Mouse (Mus musculus) MEL (cell line): ENCODE results near the gene Orc6.

Experiments
- CHD1 ChIP-seq: IDR thresholded peaks from 2 replicates; pipeline ENCODE4 v1.6.1; 2012; ENCODE audit warnings: low read depth, mild to moderate bottlenecking, inconsistent platforms, low read length, improper control_type of control experiment
- CTCF ChIP-seq, 3 experiments: IDR thresholded peaks in 2 of 3; conservative IDR thresholded peaks in 1 of 3; 2 replicates each; pipeline ENCODE4 v1.5.1; 2011 to 2012; ENCODE audit warnings: low read length in 3 of 3, low read depth in 2 of 3, mild to moderate bottlenecking in 2 of 3, improper control_type of control experiment in 1 of 3, inconsistent platforms in 1 of 3, mixed read lengths in 1 of 3, moderate library complexity in 1 of 3; ENCODE audit not compliant: control insufficient read depth in 1 of 3, insufficient read depth in 1 of 3, poor library complexity in 1 of 3, severe bottlenecking in 1 of 3
- EP300 ChIP-seq, 2 experiments: IDR thresholded peaks; 2 replicates each; pipeline ENCODE4 v1.6.1; 2011; ENCODE audit warnings: improper control_type of control experiment in 2 of 2, low read length in 2 of 2, low read depth in 1 of 2, mild to moderate bottlenecking in 1 of 2
- GABPA ChIP-seq: IDR thresholded peaks from 2 replicates; pipeline ENCODE4 v1.6.1; 2012; ENCODE audit warnings: low read depth, mild to moderate bottlenecking, inconsistent platforms, low read length, improper control_type of control experiment, moderate library complexity
- GATA1 ChIP-seq: IDR thresholded peaks from 2 replicates; pipeline ENCODE4 v1.6.1; 2011; ENCODE audit warnings: low read depth, low read length, improper control_type of control experiment
- KAT2A ChIP-seq: conservative IDR thresholded peaks from 2 replicates; pipeline ENCODE4 v1.6.1; 2012; ENCODE audit warnings: low read depth, low read length, improper control_type of control experiment, inconsistent platforms
- POLR2A ChIP-seq, 2 experiments: IDR thresholded peaks; 2 replicates each; pipeline ENCODE4 v1.6.1; 2011 to 2012; ENCODE audit warnings: low read length in 2 of 2, mild to moderate bottlenecking in 2 of 2, control low read depth in 1 of 2, improper control_type of control experiment in 1 of 2, low read depth in 1 of 2, moderate library complexity in 1 of 2; ENCODE audit not compliant: control insufficient read depth in 1 of 2, insufficient read depth in 1 of 2, poor library complexity in 1 of 2
- TCF12 ChIP-seq: IDR thresholded peaks from 2 replicates; pipeline ENCODE4 v1.6.1; 2014; ENCODE audit warnings: low read depth, mild to moderate bottlenecking, inconsistent platforms, low read length, improper control_type of control experiment, moderate library complexity
- ZMIZ1 ChIP-seq: IDR thresholded peaks from 2 replicates; pipeline ENCODE4 v1.6.1; 2012; ENCODE audit warnings: low read depth, mild to moderate bottlenecking, inconsistent platforms, low read length, improper control_type of control experiment, moderate library complexity

- TF ChIP-seq GABPA (no peak), ZMIZ1 (no peak), CTCF (IDR thresholded peaks at IDR 0.05 in 2 of 3, conservative IDR thresholded peaks at IDR 0.05 in 1 of 3; ENCODE audit: control insufficient read depth in 1 of 3, insufficient read depth in 1 of 3, low read depth in 2 of 3, low read length in 3 of 3, poor library complexity in 1 of 3, severe bottlenecking in 1 of 3) (no peak), EP300 (IDR thresholded peaks at IDR 0.05; ENCODE audit: low read depth in 1 of 2, low read length in 2 of 2) (no peak), CHD1 (no peak), GATA1 (no peak), KAT2A (no peak), TCF12 (no peak), POLR2A (IDR thresholded peaks at IDR 0.05; ENCODE audit: control insufficient read depth in 1 of 2, insufficient read depth in 1 of 2, low read depth in 1 of 2, low read length in 2 of 2, poor library complexity in 1 of 2) (no peak)
These were observed 38.2 kb downstream of the Orc6 start for GRCm38 (mm10) chr8:85337681-85338080.
